Mouse (Mus musculus): Measurements from ENCODE around the gene Ndufaf5. TPM values are rescaled to one million over a fixed set of nuclear protein-coding genes. Genes with fewer than 3 reads are reported as not detected.

The Ndufaf5 gene
- 68.9 and 75.8 TPM in 2 replicates for polyA plus RNA-seq (2015; fragmentation: Nextera tagmentation; extraction: Ambion mirVana)

GRCm38 (mm10) chr2:140170127-140170802 lies at the start of gene Ndufaf5, which contains the start of gene Esf1:
Gene Ndufaf5, plus strand, starts transcription at chr2:140170649.
Gene Esf1, minus strand, starts transcription at chr2:140170564.

GRCm38 (mm10) chr2:140151743-140152142 lies 18.7 kb upstream of the Ndufaf5 start, which contains the start of gene Gm17374:
Gene Gm17374, plus strand, starts transcription at chr2:140152043.

Other genes starting within 250 kb of the Ndufaf5 start
- gene Tasp1, start 103.8 kb upstream of the Ndufaf5 start, polyA plus RNA-seq (2015; fragmentation: Nextera tagmentation; extraction: Ambion mirVana), result 21.8 and 24.7 TPM in 2 replicates
- not detected in 2 replicates for gene Gm17374, start 18.6 kb upstream of the Ndufaf5 start, polyA plus RNA-seq (2015; fragmentation: Nextera tagmentation; extraction: Ambion mirVana)
- gene Esf1, start 85 bp upstream of the Ndufaf5 start, polyA plus RNA-seq (2015; fragmentation: Nextera tagmentation; extraction: Ambion mirVana), result 14.8 and 16.0 TPM in 2 replicates
- gene Sel1l2, start 219.1 kb downstream of the Ndufaf5 start, polyA plus RNA-seq (2015; fragmentation: Nextera tagmentation; extraction: Ambion mirVana), result not detected in 2 replicates
- 52.8 and 54.7 TPM in 2 replicates for gene Macrod2, start 224.7 kb downstream of the Ndufaf5 start, polyA plus RNA-seq (2015; fragmentation: Nextera tagmentation; extraction: Ambion mirVana)

Measured in neural tube, postnatal 0 days (tissue).